Mouse (Mus musculus) CH12.LX (cell line): Measurements from ENCODE around the gene Eefsec. TPM values are rescaled to one million over a fixed set of nuclear protein-coding genes. Genes with fewer than 3 reads are reported as not detected.

Source experiments
- DNase-seq: peaks from one replicate; pipeline ENCODE4 v3.0.0-alpha.2; 2013; ENCODE audit errors: extremely low read depth
- H3K27ac ChIP-seq: 2 replicates; pipeline ENCODE4 v1.5.1; 2012; ENCODE audit warnings: low read depth, mild to moderate bottlenecking, control low read depth, moderate library complexity; ENCODE audit not compliant: insufficient read depth
- H3K27me3 ChIP-seq: replicated peaks from 2 replicates; pipeline ENCODE3; 2012; ENCODE audit warnings: inconsistent platforms
- H3K36me3 ChIP-seq, 2 experiments: replicated peaks in 1 of 2; 2 replicates each; pipeline versions ENCODE3 to v1.6.1; 2012; ENCODE audit warnings: inconsistent platforms in 1 of 2, low read length in 1 of 2, mild to moderate bottlenecking in 1 of 2, mixed read lengths in 1 of 2, moderate library complexity in 1 of 2; ENCODE audit not compliant: control insufficient read depth in 1 of 2, insufficient read depth in 1 of 2
- H3K4me1 ChIP-seq, 2 experiments: 2 replicates each; pipeline ENCODE4 v1.6.1; 2012; ENCODE audit warnings: inconsistent platforms in 1 of 2, moderate library complexity in 1 of 2; ENCODE audit not compliant: insufficient read depth in 2 of 2, control insufficient read depth in 1 of 2
- H3K4me2 ChIP-seq: 2 replicates; pipeline ENCODE4 v1.6.1; 2012; ENCODE audit warnings: low read depth, mild to moderate bottlenecking, control low read depth; ENCODE audit not compliant: poor library complexity, insufficient read depth, severe bottlenecking
- H3K4me3 ChIP-seq, 3 experiments: fragments of 150-350 bp in 1 of 3; sonication (generic) in 1 of 3; replicated peaks in 1 of 3; 2 replicates each; pipeline versions ENCODE3 to v1.5.1; 2011 to 2012; ENCODE audit warnings: low read depth in 2 of 3, low read length in 2 of 3, mild to moderate bottlenecking in 2 of 3, moderate library complexity in 2 of 3, control low read depth in 1 of 3, improper control_type of control experiment in 1 of 3, inconsistent platforms in 1 of 3, mixed read lengths in 1 of 3; ENCODE audit not compliant: poor library complexity in 1 of 3
- H3K79me2 ChIP-seq: replicated peaks from 2 replicates; pipeline ENCODE4 v1.6.1; 2012; ENCODE audit warnings: mild to moderate bottlenecking, moderate library complexity; ENCODE audit not compliant: control insufficient read depth, poor library complexity, insufficient read depth, severe bottlenecking; ENCODE audit errors: extremely low read depth
- H3K9ac ChIP-seq: 2 replicates; pipeline ENCODE4 v1.6.1; 2012; ENCODE audit warnings: low read depth, mild to moderate bottlenecking, control low read depth, moderate library complexity; ENCODE audit not compliant: insufficient read depth
- H3K9me3 ChIP-seq: replicated peaks from 2 replicates; pipeline ENCODE3; 2012; ENCODE audit warnings: low read length, inconsistent platforms, mixed read lengths
- BHLHE40 ChIP-seq: IDR thresholded peaks from 2 replicates; pipeline ENCODE4 v1.6.1; 2011; ENCODE audit warnings: mild to moderate bottlenecking, low read depth, low read length, improper control_type of control experiment
- CHD2 ChIP-seq: IDR thresholded peaks from 2 replicates; pipeline ENCODE4 v1.6.1; 2011; ENCODE audit warnings: low read length, improper control_type of control experiment
- ELF1 ChIP-seq: IDR thresholded peaks from 2 replicates; pipeline ENCODE4 v1.6.1; 2014; ENCODE audit warnings: low read depth, mild to moderate bottlenecking, inconsistent platforms, low read length, improper control_type of control experiment
- JUN ChIP-seq: IDR thresholded peaks from 2 replicates; pipeline ENCODE4 v1.6.1; 2011; ENCODE audit warnings: low read depth, mild to moderate bottlenecking, low read length, improper control_type of control experiment, moderate library complexity; ENCODE audit not compliant: insufficient read depth
- MXI1 ChIP-seq: IDR thresholded peaks from 2 replicates; pipeline ENCODE4 v1.6.1; 2011; ENCODE audit warnings: mild to moderate bottlenecking, low read depth, low read length, improper control_type of control experiment
- NELFE ChIP-seq: IDR thresholded peaks from 2 replicates; pipeline ENCODE4 v1.6.1; 2011; ENCODE audit warnings: low read depth, low read length, improper control_type of control experiment
- PAX5 ChIP-seq: IDR thresholded peaks from 2 replicates; pipeline ENCODE4 v1.6.1; 2012; ENCODE audit warnings: low read length, inconsistent platforms, mixed read lengths
- RAD21 ChIP-seq: IDR thresholded peaks from 2 replicates; pipeline ENCODE4 v1.6.1; 2011; ENCODE audit warnings: low read depth, mild to moderate bottlenecking, low read length, improper control_type of control experiment, moderate library complexity
- RCOR1 ChIP-seq: conservative IDR thresholded peaks from 2 replicates; pipeline ENCODE4 v1.6.1; 2012; ENCODE audit warnings: low read depth, mild to moderate bottlenecking, inconsistent platforms, low read length, improper control_type of control experiment
- SMC3 ChIP-seq: IDR thresholded peaks from 2 replicates; pipeline ENCODE4 v1.6.1; 2011; ENCODE audit warnings: low read depth, low read length, improper control_type of control experiment
- TBP ChIP-seq: conservative IDR thresholded peaks from 2 replicates; pipeline ENCODE4 v1.6.1; 2011; ENCODE audit warnings: low read depth, low read length, improper control_type of control experiment
- USF1 ChIP-seq: IDR thresholded peaks from 2 replicates; pipeline ENCODE4 v1.6.1; 2014; ENCODE audit warnings: low read depth, mild to moderate bottlenecking, inconsistent platforms, low read length, improper control_type of control experiment
- ZC3H11A ChIP-seq: IDR thresholded peaks from 2 replicates; pipeline ENCODE4 v1.6.1; 2012; ENCODE audit warnings: low read depth, mild to moderate bottlenecking, inconsistent platforms, low read length, improper control_type of control experiment
- ZNF384 ChIP-seq: IDR thresholded peaks from 2 replicates; pipeline ENCODE4 v1.6.1; 2012; ENCODE audit warnings: low read depth, low read length, improper control_type of control experiment, inconsistent platforms
- dilution Hi-C: fragments of 300-500 bp; cut with MboI; formaldehyde crosslinking; loops from 2 replicates; pipeline ENCODE4 v1.14.3; 2020; ENCODE audit warnings: low sequenced_read_pairs; ENCODE audit not compliant: extremely low pct_unique_long_range_greater_than_20kb, extremely low pct_ligation_motif_present
- in situ Hi-C: fragments of 300-500 bp; cut with MboI; formaldehyde crosslinking; loops from 3 replicates; pipeline ENCODE4 v1.14.3; 2019; ENCODE audit warnings: low sequenced_read_pairs, low pct_ligation_motif_present, low pct_unique_long_range_greater_than_20kb, mixed read lengths
- polyA plus RNA-seq: library from polyadenylated mRNA; unstranded; fragments of >175 nt; gene quantifications from 2 replicates; pipeline ENCODE4 v1.2.1, GENCODE M21; 2012; ENCODE audit warnings: low read depth; ENCODE audit not compliant: insufficient read length
- total RNA-seq, 2 experiments: library from RNA; depleted of rRNA; stranded (reverse); fragments of 300-350 nt in 1 of 2; fragments of >200 nt in 1 of 2; gene quantifications; 2 replicates each; pipeline ENCODE4 v1.2.3; 2012 to 2014

The Eefsec gene
- total and polyA plus RNA-seq, 3 experiments, result 26.2 to 48.8 (median 32.1) TPM

GRCm38 (mm10) chr6:88340761-88341160, 105.6 kb downstream of the Eefsec start:
- dilution Hi-C loops, result no loop called here
- no peak overlapping the region for H3K9ac ChIP-seq
- no peak for DNase-seq
- H3K4me1 ChIP-seq, result peaks cover 0 to 3% of the 10 kb centered on the region in 2 experiments; a peak in 1 of 4 replicates
- H3K36me3 ChIP-seq, result peaks cover 7 to 77% of the 10 kb centered on the region in 2 experiments
- no peaks in the 10 kb centered on the region for H3K9me3 ChIP-seq
- no peak overlapping the region for H3K27ac ChIP-seq
- H3K4me2 ChIP-seq, result no peak overlapping the region
- H3K4me3 ChIP-seq, result no peak overlapping the region
- TF ChIP-seq ZNF384 (no peak), MXI1 (no peak), RAD21 (no peak), PAX5 (no peak)
- H3K79me2 ChIP-seq, result no peaks in the 10 kb centered on the region
- H3K27me3 ChIP-seq, result no peaks in the 10 kb centered on the region
- in situ Hi-C loops, result loop anchor here (10.0 kb wide), 1 partner anchor 56 kb away; no protein-coding TSS in a partner anchor

GRCm38 (mm10) chr6:88329336-88329735, 117.0 kb downstream of the Eefsec start:
- Histone ChIP-seq H3K4me3 (no peak overlapping the region), H3K27ac (no peak overlapping the region), H3K4me2 (no peak overlapping the region), H3K9me3 (peaks cover 9% of the 10 kb centered on the region), H3K79me2 (no peaks in the 10 kb centered on the region), H3K9ac (no peak overlapping the region), H3K4me1 (peaks cover 0 to 12% of the 10 kb centered on the region in 2 experiments; a peak in 1 of 4 replicates), H3K27me3 (no peaks in the 10 kb centered on the region), H3K36me3 (peaks cover 7 to 62% of the 10 kb centered on the region in 2 experiments)
- dilution Hi-C loops (no loop called here), in situ Hi-C loops (no loop called here)
- TF ChIP-seq ELF1 (no peak), JUN (no peak), USF1 (no peak), RAD21 (no peak), ZC3H11A (no peak), NELFE (no peak), ZNF384 (no peak), CHD2 (no peak)
- DNase-seq, result no peak

GRCm38 (mm10) chr6:88321879-88322278, 124.5 kb downstream of the Eefsec start:
- Histone ChIP-seq H3K27me3 (no peaks in the 10 kb centered on the region), H3K79me2 (no peaks in the 10 kb centered on the region), H3K4me3 (no peak overlapping the region), H3K27ac (no peak overlapping the region), H3K4me1 (no peaks in the 10 kb centered on the region; a peak in 1 of 4 replicates), H3K4me2 (no peak overlapping the region), H3K9ac (no peak overlapping the region), H3K36me3 (peaks cover 6 to 66% of the 10 kb centered on the region in 2 experiments), H3K9me3 (no peaks in the 10 kb centered on the region)
- dilution Hi-C loops (no loop called here), in situ Hi-C loops (no loop called here)
- no peak for DNase-seq
- no peak for TF ChIP-seq TBP
- no peak for TF ChIP-seq BHLHE40
- TF ChIP-seq RCOR1, result no peak
- no peak for TF ChIP-seq SMC3
- TF ChIP-seq ZC3H11A, result no peak
- TF ChIP-seq RAD21, result peak; percentile 9
